22 mouse cellular contexts compared by ENCODE assay signal in genomic region chr3:87130933-87131332, GRCm38 (mm10). TPM values are rescaled to one million over a fixed set of nuclear protein-coding genes. Genes with fewer than 3 reads are reported as not detected.
DNase-seq lines count a peak whose midpoint lies in the region; ATAC-seq and TF ChIP-seq lines count a peak whose summit lies in the region.
"Had no signal": no experiment of that assay in that cellular context is flagged by ENCODE, and none has a peak within 500 bp of the region (broad histone marks: within the 10 kb centered on the region; RNA-seq: fewer than 3 reads in every experiment).

No protein-coding gene starts in this region.

- TF ChIP-seq CTCF in hindbrain, postnatal 0 days (IDR thresholded peaks at IDR 0.05; ENCODE audit: low read depth), result no peak
- TF ChIP-seq CTCF in midbrain, postnatal 0 days (IDR thresholded peaks at IDR 0.05), result no peak

- 48% methylated on average over 6 of the region's 6 CpGs for WGBS in forebrain, embryonic 10.5 days
- 30% methylated on average over 6 of the region's 6 CpGs for WGBS in forebrain, embryonic 15.5 days
- WGBS in hindbrain, embryonic 10.5 days, result 43% methylated on average over 6 of the region's 6 CpGs
- WGBS in hindbrain, postnatal 0 days, result 35% methylated on average over 6 of the region's 6 CpGs
- WGBS in midbrain, embryonic 11.5 days, result 29% methylated on average over 6 of the region's 6 CpGs
- WGBS in midbrain, postnatal 0 days, result 38% methylated on average over 6 of the region's 6 CpGs
- 34% methylated on average over 6 of the region's 6 CpGs for WGBS in hindbrain, embryonic 13.5 days

- no peaks in the 10 kb centered on the region for H3K9me3 ChIP-seq in forebrain, embryonic 10.5 days
- no peaks in the 10 kb centered on the region for H3K9me3 ChIP-seq in forebrain, embryonic 15.5 days
- H3K9me3 ChIP-seq in hindbrain, embryonic 10.5 days, result no peaks in the 10 kb centered on the region
- no peaks in the 10 kb centered on the region for H3K9me3 ChIP-seq in hindbrain, postnatal 0 days (ENCODE audit: low read length)
- H3K9me3 ChIP-seq in midbrain, embryonic 11.5 days (ENCODE audit: control insufficient read depth, low read length), result no peaks in the 10 kb centered on the region
- H3K9me3 ChIP-seq in midbrain, postnatal 0 days (ENCODE audit: low read length), result no peaks in the 10 kb centered on the region
- H3K9me3 ChIP-seq in hindbrain, embryonic 13.5 days, result no peaks in the 10 kb centered on the region
- H3K9me3 ChIP-seq: hindbrain, embryonic 15.5 days; neural tube, embryonic 12.5 days had no signal

- H3K4me3 ChIP-seq in forebrain, embryonic 10.5 days, result peak overlapping the region; percentile 20; the same call in 1 of the 2 replicates
- no peak overlapping the region for H3K4me3 ChIP-seq in forebrain, embryonic 15.5 days
- H3K4me3 ChIP-seq in hindbrain, embryonic 10.5 days, result no peak overlapping the region
- H3K4me3 ChIP-seq in hindbrain, postnatal 0 days (ENCODE audit: low read length), result no peak overlapping the region
- H3K4me3 ChIP-seq in midbrain, embryonic 11.5 days (ENCODE audit: low read depth, low read length), result no peak overlapping the region
- H3K4me3 ChIP-seq in midbrain, postnatal 0 days (ENCODE audit: low read depth, low read length), result no peak overlapping the region
- H3K4me3 ChIP-seq in hindbrain, embryonic 13.5 days, result no peak overlapping the region
- H3K4me3 ChIP-seq: hindbrain, embryonic 15.5 days; neural tube, embryonic 12.5 days had no signal

- no peak for ATAC-seq in forebrain, embryonic 15.5 days (replicated peaks)
- ATAC-seq in hindbrain, postnatal 0 days, result no peak
- peak; percentile 16; the same call in 1 of the 2 replicates for ATAC-seq in midbrain, embryonic 11.5 days (ENCODE audit: low FRiP score)
- ATAC-seq in midbrain, postnatal 0 days (ENCODE audit: low FRiP score), result no peak
- no peak for ATAC-seq in hindbrain, embryonic 13.5 days (ENCODE audit: low FRiP score)

- H3K9ac ChIP-seq in forebrain, embryonic 15.5 days (replicated peaks), result no peak overlapping the region
- H3K9ac ChIP-seq in hindbrain, postnatal 0 days (replicated peaks; ENCODE audit: low read length), result no peak overlapping the region
- no peak overlapping the region for H3K9ac ChIP-seq in midbrain, embryonic 11.5 days (ENCODE audit: low read length)
- H3K9ac ChIP-seq in midbrain, postnatal 0 days (replicated peaks; ENCODE audit: low read length, poor library complexity, severe bottlenecking), result no peak overlapping the region
- 0 out of 2 replicates have a peak overlapping the region, but pooled peaks have one; percentile 13 for H3K9ac ChIP-seq in hindbrain, embryonic 13.5 days
- H3K9ac ChIP-seq: hindbrain, embryonic 15.5 days; liver, embryonic 14.5 days; neural tube, embryonic 12.5 days had no signal

- peaks cover 84% of the 10 kb centered on the region for H3K36me3 ChIP-seq in forebrain, embryonic 10.5 days (replicated peaks)
- 0 out of 2 replicates have a peak, but pooled peaks cover 7% of the 10 kb centered on the region for H3K36me3 ChIP-seq in forebrain, embryonic 15.5 days
- H3K36me3 ChIP-seq in hindbrain, embryonic 10.5 days, result peaks cover 68% of the 10 kb centered on the region
- no peaks in the 10 kb centered on the region for H3K36me3 ChIP-seq in hindbrain, postnatal 0 days (ENCODE audit: insufficient read depth, low read length)
- H3K36me3 ChIP-seq in midbrain, embryonic 11.5 days (ENCODE audit: control insufficient read depth, insufficient read depth, low read length), result no peaks in the 10 kb centered on the region
- H3K36me3 ChIP-seq in midbrain, postnatal 0 days (ENCODE audit: insufficient read depth, low read length), result no peaks in the 10 kb centered on the region
- peaks cover 24% of the 10 kb centered on the region for H3K36me3 ChIP-seq in hindbrain, embryonic 13.5 days
- H3K36me3 ChIP-seq: hindbrain, embryonic 15.5 days had no signal

- H3K4me2 ChIP-seq in forebrain, embryonic 15.5 days (replicated peaks), result no peak overlapping the region
- no peak overlapping the region for H3K4me2 ChIP-seq in hindbrain, postnatal 0 days (ENCODE audit: low read depth, low read length)
- H3K4me2 ChIP-seq in midbrain, embryonic 11.5 days, result no peak overlapping the region; the same call in 1 of the 2 replicates
- H3K4me2 ChIP-seq in midbrain, postnatal 0 days (ENCODE audit: low read depth, low read length, poor library complexity, severe bottlenecking), result no peak overlapping the region
- H3K4me2 ChIP-seq in hindbrain, embryonic 13.5 days, result no peak overlapping the region
- H3K4me2 ChIP-seq: hindbrain, embryonic 15.5 days; neural tube, embryonic 12.5 days had no signal

- H3K27ac ChIP-seq in forebrain, embryonic 10.5 days, result peak overlapping the region; percentile 87
- H3K27ac ChIP-seq in forebrain, embryonic 15.5 days (replicated peaks), result no peak overlapping the region
- H3K27ac ChIP-seq in hindbrain, embryonic 10.5 days, result peak overlapping the region; percentile 78
- H3K27ac ChIP-seq in hindbrain, postnatal 0 days, result no peak overlapping the region
- no peak overlapping the region; the same call in 1 of the 2 replicates for H3K27ac ChIP-seq in midbrain, embryonic 11.5 days (ENCODE audit: low read depth, low read length)
- no peak overlapping the region; the same call in 1 of the 2 replicates for H3K27ac ChIP-seq in midbrain, postnatal 0 days (ENCODE audit: low read depth, low read length)
- H3K27ac ChIP-seq in hindbrain, embryonic 13.5 days, result peak overlapping the region; percentile 63
- H3K27ac ChIP-seq: hindbrain, embryonic 15.5 days; liver, embryonic 14.5 days; neural tube, embryonic 12.5 days had no signal

- H3K27me3 ChIP-seq in forebrain, embryonic 10.5 days (ENCODE audit: poor library complexity, severe bottlenecking), result no peaks in the 10 kb centered on the region
- H3K27me3 ChIP-seq in forebrain, embryonic 15.5 days, result no peaks in the 10 kb centered on the region
- H3K27me3 ChIP-seq in hindbrain, embryonic 10.5 days (ENCODE audit: insufficient read depth, poor library complexity, severe bottlenecking), result no peaks in the 10 kb centered on the region
- no peaks in the 10 kb centered on the region for H3K27me3 ChIP-seq in hindbrain, postnatal 0 days (ENCODE audit: insufficient read depth, low read length)
- no peaks in the 10 kb centered on the region for H3K27me3 ChIP-seq in midbrain, embryonic 11.5 days (ENCODE audit: control insufficient read depth, insufficient read depth, low read length)
- H3K27me3 ChIP-seq in midbrain, postnatal 0 days (ENCODE audit: insufficient read depth, low read length), result no peaks in the 10 kb centered on the region
- H3K27me3 ChIP-seq in hindbrain, embryonic 13.5 days, result no peaks in the 10 kb centered on the region
- H3K27me3 ChIP-seq: hindbrain, embryonic 15.5 days; neural tube, embryonic 12.5 days had no signal

- peak; percentile 36 for DNase-seq in forebrain, embryonic 10.5 days (ENCODE audit: extremely low spot score, low spot score)
- DNase-seq in hindbrain, embryonic 10.5 days (ENCODE audit: low spot score), result peak; percentile 39
- DNase-seq in hindbrain, postnatal 0 days (ENCODE audit: low spot score), result no peak
- no peak for DNase-seq in midbrain, embryonic 11.5 days (ENCODE audit: low spot score, missing footprints)
- DNase-seq in midbrain, postnatal 0 days (ENCODE audit: low spot score), result no peak
- DNase-seq in ovary, adult 18-20 months (ENCODE audit: low spot score), result no peak
- DNase-seq: adrenal gland, adult 2 months; cerebellum, adult 2 months; embryo, embryonic 11 days; gastrocnemius, postnatal 36 days; kidney, postnatal 4 days; layer of hippocampus, postnatal 36 days; left cerebral cortex, postnatal 4 days; lung, postnatal 10 days; right cerebral cortex, adult 18-20 months; spleen, adult 18-20 months; thymus, postnatal 25 days had no signal

- peaks cover 40% of the 10 kb centered on the region for H3K4me1 ChIP-seq in forebrain, embryonic 10.5 days
- peaks cover 15% of the 10 kb centered on the region for H3K4me1 ChIP-seq in forebrain, embryonic 15.5 days
- H3K4me1 ChIP-seq in hindbrain, embryonic 10.5 days (replicated peaks), result peaks cover 22% of the 10 kb centered on the region
- H3K4me1 ChIP-seq in hindbrain, postnatal 0 days (ENCODE audit: insufficient read depth, low read length), result 0 out of 2 replicates have a peak, but pooled peaks cover 5% of the 10 kb centered on the region
- peaks cover 15% of the 10 kb centered on the region for H3K4me1 ChIP-seq in midbrain, embryonic 11.5 days (ENCODE audit: control insufficient read depth, insufficient read depth, low read length)
- no peaks in the 10 kb centered on the region for H3K4me1 ChIP-seq in midbrain, postnatal 0 days (ENCODE audit: insufficient read depth, low read length)
- H3K4me1 ChIP-seq in hindbrain, embryonic 13.5 days (replicated peaks), result peaks cover 28% of the 10 kb centered on the region

RNA-seq across cellular contexts. Expression of gene Kirrel, which starts 43.6 kb away (rescaled TPM):
- polyA plus RNA-seq in forebrain, embryonic 10.5 days (2016; fragmentation: Nextera tagmentation; extraction: Ambion mirVana), result 13.1 and 14.3 TPM in 2 replicates
- polyA plus RNA-seq in forebrain, embryonic 15.5 days (2015; fragmentation: Nextera tagmentation; extraction: Ambion mirVana), result 5.0 and 5.7 TPM in 2 replicates
- 11.7 and 13.0 TPM in 2 replicates for polyA plus RNA-seq in hindbrain, embryonic 10.5 days (2016; fragmentation: Nextera tagmentation; extraction: Ambion mirVana)
- 7.2 and 11.3 TPM in 2 replicates for total RNA-seq in hindbrain, postnatal 0 days (2014; rRNA removed)
- polyA plus RNA-seq in hindbrain, postnatal 0 days (2015; fragmentation: Nextera tagmentation; extraction: Ambion mirVana), result 2.9 and 3.2 TPM in 2 replicates
- polyA plus RNA-seq in midbrain, embryonic 11.5 days (2014; fragmentation: Nextera tagmentation; extraction: Ambion mirVana), result 6.4 and 7.4 TPM in 2 replicates
- 11.1 and 11.3 TPM in 2 replicates for total RNA-seq in midbrain, postnatal 0 days (2014; rRNA removed)
- polyA plus RNA-seq in midbrain, postnatal 0 days (2015; fragmentation: Nextera tagmentation; extraction: Ambion mirVana), result 3.3 and 4.0 TPM in 2 replicates
- polyA plus RNA-seq in hindbrain, embryonic 13.5 days (2015; fragmentation: Nextera tagmentation; extraction: Ambion mirVana), result 7.7 and 8.9 TPM in 2 replicates

Comparison
In these comparisons a context has a peak if more than half of its experiments do, and no peak if none do; other contexts are left out.
1. DNase-seq: peak in forebrain, embryonic 10.5 days (single experiment) and hindbrain, embryonic 10.5 days (single experiment); none in hindbrain, postnatal 0 days (single experiment), midbrain, embryonic 11.5 days (single experiment), midbrain, postnatal 0 days (single experiment) and ovary, adult 18-20 months (single experiment).
2. H3K27ac ChIP-seq: peak in forebrain, embryonic 10.5 days (single experiment), hindbrain, embryonic 10.5 days (single experiment) and hindbrain, embryonic 13.5 days (single experiment); none in forebrain, embryonic 15.5 days (single experiment), hindbrain, postnatal 0 days (single experiment), midbrain, embryonic 11.5 days (single experiment) and midbrain, postnatal 0 days (single experiment).